Mouse (Mus musculus) thymus, adult 18-20 months (tissue): ENCODE data around the gene Tmem184b.

Experiments used
- DNase-seq, 2 experiments: peaks; one replicate each; pipeline ENCODE4 v3.0.0; 2022; ENCODE audit warnings: mixed read lengths in 2 of 2

Tmem184b gene

GRCm38 (mm10) chr15:79329979-79330363, 73.4 kb downstream of the Tmem184b start:
- no peak for DNase-seq

- no peak for DNase-seq
Measured at GRCm38 (mm10) chr15:79329346-79329978, 73.9 kb downstream of the Tmem184b start.

- no peak for DNase-seq
Measured at GRCm38 (mm10) chr15:79328939-79329275, 74.5 kb downstream of the Tmem184b start.

- peak; percentile 96 to 98 for DNase-seq
Measured at GRCm38 (mm10) chr15:79328058-79328938, 75.1 kb downstream of the Tmem184b start, which contains the start of gene Pla2g6. Gene Pla2g6 (minus strand): TSS chr15:79328390.

- DNase-seq = peak in 1 of 2 experiments; percentile 53
Measured at GRCm38 (mm10) chr15:79326971-79327961, 76.1 kb downstream of the Tmem184b start.

- no peak for DNase-seq
Measured at GRCm38 (mm10) chr15:79326264-79326663, 77.1 kb downstream of the Tmem184b start.

GRCm38 (mm10) chr15:79325742-79326141, 77.6 kb downstream of the Tmem184b start:
- no peak for DNase-seq

- DNase-seq = no peak
Measured at GRCm38 (mm10) chr15:79324373-79324772, 79.0 kb downstream of the Tmem184b start.

GRCm38 (mm10) chr15:79323791-79324155, 79.6 kb downstream of the Tmem184b start:
- peak in 1 of 2 experiments; percentile 22 for DNase-seq

- peak; percentile 74 to 85 for DNase-seq
Measured at GRCm38 (mm10) chr15:79322991-79323790, 80.2 kb downstream of the Tmem184b start.

- peak; percentile 77 to 85 for DNase-seq
Measured at GRCm38 (mm10) chr15:79322281-79322990, 80.9 kb downstream of the Tmem184b start.

GRCm38 (mm10) chr15:79321733-79322190, 81.6 kb downstream of the Tmem184b start:
- DNase-seq = no peak

GRCm38 (mm10) chr15:79313848-79314369, 89.5 kb downstream of the Tmem184b start:
- DNase-seq = no peak
